Mouse (Mus musculus): ENCODE data around the gene Leng8.

DNA sequence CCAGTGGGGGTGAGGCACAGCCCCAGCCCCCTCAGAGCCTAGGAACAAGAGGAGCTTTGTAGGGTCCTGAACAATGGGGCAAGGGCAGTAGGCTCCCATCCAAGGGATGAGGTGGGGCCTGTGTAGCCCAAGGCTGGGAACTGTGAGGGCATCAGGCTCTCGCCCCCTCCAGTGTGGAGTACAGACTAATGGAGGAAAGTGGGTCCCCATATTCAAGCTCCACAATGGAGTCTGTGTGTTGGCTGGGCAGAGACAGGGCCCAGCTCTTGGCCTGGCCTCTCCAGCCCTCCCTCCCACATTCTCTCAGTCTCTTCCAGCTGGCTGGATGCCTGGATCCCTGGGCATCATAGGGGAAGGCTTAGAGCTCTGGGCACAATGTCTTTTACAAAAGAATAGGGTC, 13.1 kb upstream of the Leng8 start:
- TF ChIP-seq CTCF (IDR thresholded peaks at IDR 0.05; ENCODE audit: low read depth), result no peak
- TF ChIP-seq EP300 (IDR thresholded peaks at IDR 0.05; ENCODE audit: low read depth), result no peak

Measured in liver, postnatal 0 days (tissue).